ENCODE assay signal across 21 mouse cellular contexts in the genomic region with DNA sequence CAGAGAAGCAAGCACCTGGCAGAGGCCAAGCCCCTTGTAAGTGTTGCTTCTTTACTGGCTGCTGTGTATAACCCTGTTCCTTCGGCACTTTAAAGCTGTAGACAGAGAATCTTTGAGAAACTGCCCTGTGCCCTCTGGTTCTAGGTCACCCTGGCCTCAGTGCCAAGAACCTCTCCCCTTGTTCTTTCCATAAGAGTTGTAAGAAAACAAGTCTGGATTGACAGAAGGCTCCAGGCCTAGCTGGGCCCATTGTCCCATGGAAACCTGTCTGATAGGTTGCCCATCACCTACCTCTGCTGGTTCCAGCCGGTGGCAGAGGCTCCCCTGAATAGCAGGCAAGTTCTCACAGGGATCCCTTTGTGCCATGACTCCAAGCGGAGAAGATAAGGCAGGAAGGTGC. TPM values are rescaled to one million over a fixed set of nuclear protein-coding genes. Genes with fewer than 3 reads are reported as not detected.
DNase-seq lines count a peak whose midpoint lies in the region; ATAC-seq and TF ChIP-seq lines count a peak whose summit lies in the region.
"Had no signal": no experiment of that assay in that cellular context is flagged by ENCODE, and none has a peak within 500 bp of the region (broad histone marks: within the 10 kb centered on the region; RNA-seq: fewer than 3 reads in every experiment).

No protein-coding gene starts in this region.

- H3K27me3 ChIP-seq in heart, embryonic 12.5 days (replicated peaks) = no peaks in the 10 kb centered on the region
- H3K27me3 ChIP-seq in embryonic facial prominence, embryonic 15.5 days = no peaks in the 10 kb centered on the region
- H3K27me3 ChIP-seq: heart, embryonic 15.5 days; hindbrain, embryonic 13.5 days; neural tube, embryonic 12.5 days had no signal

- WGBS in heart, embryonic 12.5 days = 82% methylated on average over 3 of the region's 3 CpGs
- WGBS in lung, adult 2 months = 61% methylated on average over 3 of the region's 3 CpGs
- 78% methylated on average over 3 of the region's 3 CpGs for WGBS in embryonic facial prominence, embryonic 15.5 days

- peak overlapping the region; percentile 46; the same call in 1 of the 2 replicates for H3K9ac ChIP-seq in heart, embryonic 12.5 days
- H3K9ac ChIP-seq in embryonic facial prominence, embryonic 15.5 days = no peak overlapping the region
- H3K9ac ChIP-seq: heart, embryonic 15.5 days; hindbrain, embryonic 13.5 days; liver, embryonic 14.5 days; neural tube, embryonic 12.5 days had no signal

- peaks cover 88% of the 10 kb centered on the region for H3K4me1 ChIP-seq in heart, embryonic 12.5 days (replicated peaks)
- peaks cover 47% of the 10 kb centered on the region for H3K4me1 ChIP-seq in lung, adult 2 months (ENCODE audit: control insufficient read depth, insufficient read depth, low read length)
- peaks cover 38% of the 10 kb centered on the region for H3K4me1 ChIP-seq in embryonic facial prominence, embryonic 15.5 days

- 0 out of 2 replicates have a peak overlapping the region, but pooled peaks have one; percentile 12 for H3K27ac ChIP-seq in heart, embryonic 12.5 days (ENCODE audit: poor library complexity, severe bottlenecking)
- H3K27ac ChIP-seq in embryonic facial prominence, embryonic 15.5 days (replicated peaks) = 0 out of 2 replicates have a peak overlapping the region, but pooled peaks have one; percentile 7
- H3K27ac ChIP-seq: liver, embryonic 14.5 days; macrophage; neural tube, embryonic 12.5 days had no signal

- intact Hi-C loops in heart, postnatal 25 days (cut with DNase I) = no loop called here

- ATAC-seq in heart, embryonic 12.5 days (ENCODE audit: insufficient number of reproducible peaks, low FRiP score) = no peak
- ATAC-seq in embryonic facial prominence, embryonic 15.5 days (ENCODE audit: insufficient number of reproducible peaks, low FRiP score, low TSS enrichment, low read depth) = no peak
- ATAC-seq: inflammation-experienced regulatory T-cells, adult 6 months had no signal

- no peaks in the 10 kb centered on the region for H3K9me3 ChIP-seq in heart, embryonic 12.5 days (replicated peaks)
- H3K9me3 ChIP-seq in embryonic facial prominence, embryonic 15.5 days (replicated peaks) = no peaks in the 10 kb centered on the region
- H3K9me3 ChIP-seq: heart, embryonic 15.5 days; hindbrain, embryonic 13.5 days; neural tube, embryonic 12.5 days had no signal

- H3K4me2 ChIP-seq in heart, embryonic 12.5 days = no peak overlapping the region
- no peak overlapping the region for H3K4me2 ChIP-seq in embryonic facial prominence, embryonic 15.5 days (replicated peaks)
- H3K4me2 ChIP-seq: heart, embryonic 15.5 days; hindbrain, embryonic 13.5 days; midbrain, embryonic 11.5 days; neural tube, embryonic 12.5 days had no signal

- TF ChIP-seq CTCF in lung, adult 2 months (IDR thresholded peaks at IDR 0.05; ENCODE audit: insufficient read depth, low read length) = no peak

- H3K4me3 ChIP-seq in heart, embryonic 12.5 days = no peak overlapping the region
- H3K4me3 ChIP-seq in lung, adult 2 months (replicated peaks; ENCODE audit: extremely low read depth, low read depth, low read length) = no peak overlapping the region
- H3K4me3 ChIP-seq in embryonic facial prominence, embryonic 15.5 days (replicated peaks) = no peak overlapping the region
- H3K4me3 ChIP-seq: heart, embryonic 15.5 days; hindbrain, embryonic 13.5 days; neural tube, embryonic 12.5 days had no signal

- H3K36me3 ChIP-seq in heart, embryonic 12.5 days = no peaks in the 10 kb centered on the region
- no peaks in the 10 kb centered on the region for H3K36me3 ChIP-seq in embryonic facial prominence, embryonic 15.5 days
- H3K36me3 ChIP-seq: heart, embryonic 15.5 days; hindbrain, embryonic 13.5 days; neural tube, embryonic 12.5 days had no signal

- peak; percentile 27 for DNase-seq in adrenal gland, postnatal 14 days
- DNase-seq in adrenal gland, postnatal 10 days = no peak
- DNase-seq in heart, postnatal 25 days (ENCODE audit: low spot score) = no peak
- DNase-seq in lung, adult 2 months = peak; percentile 26
- no peak for DNase-seq in lung, postnatal 25 days (ENCODE audit: low spot score)
- DNase-seq in thymus, postnatal 0 days (ENCODE audit: low spot score) = no peak
- DNase-seq: adrenal gland, adult 8-10 months; cerebellum, adult 9-11 months; kidney, adult 8-10 months; kidney, postnatal 4 days; right cerebral cortex, adult 18-20 months; thymus, postnatal 14 days had no signal

- no peak for TF ChIP-seq POLR2A in lung, adult 2 months (IDR thresholded peaks at IDR 0.05; ENCODE audit: borderline replicate concordance, extremely low read depth, low read depth, low read length)

RNA-seq across cellular contexts. Expression of gene Sh3bp4, which starts 47.9 kb away (rescaled TPM):
- total RNA-seq in adrenal gland, postnatal 14 days (2021) = 15.0 and 19.1 TPM in 2 replicates
- total RNA-seq in adrenal gland, postnatal 10 days (2021) = 10 to 100 TPM; 13.4 to 17.6 TPM
- 25.8 and 28.1 TPM in 2 replicates for polyA plus RNA-seq in heart, embryonic 12.5 days (2016; fragmentation: Nextera tagmentation; extraction: Ambion mirVana)
- 10 to 100 TPM; 10.5 to 13.2 TPM for total RNA-seq in heart, postnatal 25 days (2021)
- polyA plus RNA-seq in lung, adult 2 months (2012; rRNA removed) = 33.9 and 40.2 TPM in 2 replicates
- polyA plus RNA-seq in embryonic facial prominence, embryonic 15.5 days (2015; fragmentation: Nextera tagmentation; extraction: Ambion mirVana) = 26.6 and 27.9 TPM in 2 replicates
- polyA plus RNA-seq in thymus, postnatal 0 days (2015; fragmentation: Nextera tagmentation; extraction: Ambion mirVana) = 2.9 and 3.0 TPM in 2 replicates

Comparison
In these comparisons a context has a peak if more than half of its experiments do, and no peak if none do; other contexts are left out.
1. DNase-seq: peak in adrenal gland, postnatal 14 days (single experiment) and lung, adult 2 months (single experiment); none in adrenal gland, postnatal 10 days (single experiment), heart, postnatal 25 days (single experiment), lung, postnatal 25 days (single experiment) and thymus, postnatal 0 days (single experiment).